Mouse (Mus musculus): Measurements from ENCODE around the gene Fbxo6. TPM values are rescaled to one million over a fixed set of nuclear protein-coding genes. Genes with fewer than 3 reads are reported as not detected.

The Fbxo6 gene
- polyA plus RNA-seq, 1 experiment from 2014 or later: 15.1 TPM

GRCm38 (mm10) chr4:148107621-148108291, 44.2 kb downstream of the Fbxo6 start:
- Histone ChIP-seq H3K4me1 (no peaks in the 10 kb centered on the region), H3K9me3 (no peaks in the 10 kb centered on the region), H3K4me2 (no peak overlapping the region), H3K36me3 (no peaks in the 10 kb centered on the region), H3K27ac (no peak overlapping the region), H3K4me3 (no peak overlapping the region), H3K9ac (no peak overlapping the region), H3K27me3 (no peaks in the 10 kb centered on the region)
- 69% methylated on average over 22 of the region's 22 CpGs for WGBS
- no peak for ATAC-seq (ENCODE audit: insufficient number of reproducible peaks, insufficient read depth, low FRiP score, low TSS enrichment, low read depth)

- no peaks in the 10 kb centered on the region for H3K9me3 ChIP-seq
- WGBS: 74% methylated on average over 3 of the region's 3 CpGs
- H3K4me2 ChIP-seq: no peak overlapping the region
- H3K9ac ChIP-seq: no peak overlapping the region
- ATAC-seq (ENCODE audit: insufficient number of reproducible peaks, insufficient read depth, low FRiP score, low TSS enrichment, low read depth): no peak
- no peak overlapping the region for H3K4me3 ChIP-seq
- peaks cover 8% of the 10 kb centered on the region for H3K27me3 ChIP-seq
- no peak overlapping the region for H3K27ac ChIP-seq
- peaks cover 12% of the 10 kb centered on the region for H3K4me1 ChIP-seq
- H3K36me3 ChIP-seq: no peaks in the 10 kb centered on the region
Observed at GRCm38 (mm10) chr4:148104146-148104545, 47.8 kb downstream of the Fbxo6 start.

GRCm38 (mm10) chr4:148101801-148102527, 50.0 kb downstream of the Fbxo6 start:
- peaks cover 12% of the 10 kb centered on the region for H3K4me1 ChIP-seq
- WGBS: 16% methylated on average over 29 of the region's 29 CpGs
- peak; percentile 81; the same call in 1 of the 2 replicates for ATAC-seq (ENCODE audit: insufficient number of reproducible peaks, insufficient read depth, low FRiP score, low TSS enrichment, low read depth)
- H3K36me3 ChIP-seq: no peaks in the 10 kb centered on the region
- H3K4me2 ChIP-seq: peak overlapping the region; percentile 57
- no peak overlapping the region for H3K27ac ChIP-seq
- H3K9ac ChIP-seq: peak overlapping the region; percentile 55
- peak overlapping the region; percentile 27 for H3K4me3 ChIP-seq
- H3K9me3 ChIP-seq: no peaks in the 10 kb centered on the region
- H3K27me3 ChIP-seq: peaks cover 8% of the 10 kb centered on the region

- H3K9ac ChIP-seq: no peak overlapping the region
- WGBS: 83% methylated on average over 3 of the region's 3 CpGs
- H3K27ac ChIP-seq: no peak overlapping the region
- peaks cover 8% of the 10 kb centered on the region for H3K27me3 ChIP-seq
- no peak for ATAC-seq (ENCODE audit: insufficient number of reproducible peaks, insufficient read depth, low FRiP score, low TSS enrichment, low read depth)
- H3K4me1 ChIP-seq: peaks cover 12% of the 10 kb centered on the region
- no peak overlapping the region for H3K4me3 ChIP-seq
- H3K4me2 ChIP-seq: no peak overlapping the region
- no peaks in the 10 kb centered on the region for H3K9me3 ChIP-seq
- no peaks in the 10 kb centered on the region for H3K36me3 ChIP-seq
Observed at GRCm38 (mm10) chr4:148098666-148099065, 53.3 kb downstream of the Fbxo6 start.

GRCm38 (mm10) chr4:148097936-148098335, 54.0 kb downstream of the Fbxo6 start:
- Histone ChIP-seq H3K4me3 (no peak overlapping the region), H3K36me3 (no peaks in the 10 kb centered on the region), H3K27me3 (peaks cover 8% of the 10 kb centered on the region), H3K4me2 (no peak overlapping the region), H3K27ac (no peak overlapping the region), H3K9ac (no peak overlapping the region), H3K9me3 (no peaks in the 10 kb centered on the region), H3K4me1 (peaks cover 12% of the 10 kb centered on the region)
- 90% methylated on average over 2 of the region's 2 CpGs for WGBS
- no peak for ATAC-seq (ENCODE audit: insufficient number of reproducible peaks, insufficient read depth, low FRiP score, low TSS enrichment, low read depth)

Small RNA genes lying within 50 kb of the gene (microRNA-seq; reads per million reads assigned to microRNA genes)
- not detected for gene Mir7022

Other genes with a start within 250 kb of the Fbxo6 start
- 34.3 and 34.6 TPM in 2 replicates for gene Mfn2, start 247.4 kb downstream of the Fbxo6 start, polyA plus RNA-seq (2015; fragmentation: Nextera tagmentation; extraction: Ambion mirVana)
- 68.6 and 76.3 TPM in 2 replicates for gene Plod1, start 215.4 kb downstream of the Fbxo6 start, polyA plus RNA-seq (2015; fragmentation: Nextera tagmentation; extraction: Ambion mirVana)
- 14.3 and 17.7 TPM in 2 replicates for gene 2510039O18Rik, start 211.2 kb downstream of the Fbxo6 start, polyA plus RNA-seq (2015; fragmentation: Nextera tagmentation; extraction: Ambion mirVana)
- gene Nppb, start 166.4 kb downstream of the Fbxo6 start, polyA plus RNA-seq (2015; fragmentation: Nextera tagmentation; extraction: Ambion mirVana): 0.28 and 0.95 TPM in 2 replicates
- 0.25 and 10.7 TPM in 2 replicates for gene Nppa, start 151.4 kb downstream of the Fbxo6 start, polyA plus RNA-seq (2015; fragmentation: Nextera tagmentation; extraction: Ambion mirVana)
- 8.7 and 8.8 TPM in 2 replicates for gene Clcn6, start 113.3 kb downstream of the Fbxo6 start, polyA plus RNA-seq (2015; fragmentation: Nextera tagmentation; extraction: Ambion mirVana)
- 20.8 and 22.4 TPM in 2 replicates for gene Mthfr, start 113.1 kb downstream of the Fbxo6 start, polyA plus RNA-seq (2015; fragmentation: Nextera tagmentation; extraction: Ambion mirVana)
- gene Agtrap, start 64.1 kb downstream of the Fbxo6 start, polyA plus RNA-seq (2015; fragmentation: Nextera tagmentation; extraction: Ambion mirVana): 9.7 and 10.1 TPM in 2 replicates
- 70.6 and 76.3 TPM in 2 replicates for gene Mad2l2, start 21.8 kb downstream of the Fbxo6 start, polyA plus RNA-seq (2015; fragmentation: Nextera tagmentation; extraction: Ambion mirVana)
- 0.78 and 1.1 TPM in 2 replicates for gene Draxin, start 21.4 kb downstream of the Fbxo6 start, polyA plus RNA-seq (2015; fragmentation: Nextera tagmentation; extraction: Ambion mirVana)
- 13.5 TPM in 2 replicates for gene Fbxo44, start 8.3 kb upstream of the Fbxo6 start, polyA plus RNA-seq (2015; fragmentation: Nextera tagmentation; extraction: Ambion mirVana)
- gene Fbxo2, start 8.5 kb upstream of the Fbxo6 start, polyA plus RNA-seq (2015; fragmentation: Nextera tagmentation; extraction: Ambion mirVana): 3.1 and 3.4 TPM in 2 replicates
- gene Disp3, start 135.8 kb upstream of the Fbxo6 start, polyA plus RNA-seq (2015; fragmentation: Nextera tagmentation; extraction: Ambion mirVana): 0.35 and 0.39 TPM in 2 replicates

Measured in embryonic facial prominence, embryonic 13.5 days (tissue).